Mouse (Mus musculus): ENCODE results near the gene Slc39a12. TPM values are rescaled to one million over a fixed set of nuclear protein-coding genes. Genes with fewer than 3 reads are reported as not detected.

Gene Slc39a12
- total RNA-seq, 1 experiment from 2014 or later: not detected

Other genes starting within 250 kb of the Slc39a12 start
- 0.18 TPM in 1 of 2 replicates, not detected in the other for gene Tmem236, start 213.8 kb upstream of the Slc39a12 start, total RNA-seq (2021)
- gene Mrc1, start 158.9 kb upstream of the Slc39a12 start, total RNA-seq (2021): 13.8 and 18.6 TPM in 2 replicates
- gene Cacnb2, start 214.8 kb downstream of the Slc39a12 start, total RNA-seq (2021): 61.9 and 68.9 TPM in 2 replicates

Measured in adrenal gland, postnatal 25 days (tissue).